Mouse (Mus musculus): Measurements from ENCODE around the gene Tbc1d30.

DNA sequence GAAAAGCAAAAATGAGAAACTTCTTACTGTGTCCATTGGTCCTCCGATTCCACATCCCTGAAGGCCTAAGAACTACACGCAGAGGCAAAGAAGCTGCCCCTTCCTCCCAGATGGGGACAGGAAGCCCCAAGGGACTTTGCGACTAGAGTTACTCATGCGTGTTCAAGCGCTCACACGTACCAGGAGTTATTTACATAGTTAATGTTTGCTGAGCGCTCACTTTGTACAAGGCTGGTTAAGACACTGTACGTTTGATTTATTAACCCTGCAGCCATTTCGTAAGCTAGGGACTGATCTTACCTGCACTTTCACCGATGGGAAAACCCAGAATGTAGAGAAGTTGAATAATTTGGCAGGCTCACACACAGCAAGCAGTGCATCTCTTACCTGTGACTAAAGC is 108.5 kb downstream of the Tbc1d30 start:
- TF ChIP-seq GATA1 (IDR thresholded peaks at IDR 0.05; ENCODE audit: low read length): no peak
- TF ChIP-seq TAL1 (IDR thresholded peaks at IDR 0.05; ENCODE audit: low read length): no peak
